Mouse (Mus musculus): ENCODE measurements around the gene Pcsk2. TPM values are rescaled to one million over a fixed set of nuclear protein-coding genes. Genes with fewer than 3 reads are reported as not detected.

The Pcsk2 gene
- polyA plus RNA-seq, 1 experiment from 2014 or later, result 0.92 TPM

- H3K27ac ChIP-seq, result no peak overlapping the region
- no peak overlapping the region for H3K4me3 ChIP-seq (replicated peaks; ENCODE audit: low read depth, low read length)
- WGBS, result 7% methylated on average over 4 of the region's 4 CpGs
- no peaks in the 10 kb centered on the region for H3K27me3 ChIP-seq (ENCODE audit: insufficient read depth, low read length)
- no peaks in the 10 kb centered on the region for H3K36me3 ChIP-seq (ENCODE audit: insufficient read depth, low read length)
- H3K4me2 ChIP-seq (ENCODE audit: low read length), result no peak overlapping the region
- H3K9me3 ChIP-seq (replicated peaks; ENCODE audit: low read length), result no peaks in the 10 kb centered on the region; the same call in 1 of the 2 replicates
- H3K4me1 ChIP-seq (replicated peaks; ENCODE audit: insufficient read depth, low read length), result no peaks in the 10 kb centered on the region
- DNase-seq (ENCODE audit: low spot score) (peak; percentile 68), ATAC-seq (replicated peaks; ENCODE audit: low FRiP score, low read depth) (no peak)
- H3K9ac ChIP-seq (ENCODE audit: low read depth, low read length), result no peak overlapping the region
- peak; percentile 77 for TF ChIP-seq CTCF (IDR thresholded peaks at IDR 0.05; ENCODE audit: low read depth)
Observed at GRCm38 (mm10) chr2:143776448-143776847, 230.5 kb downstream of the Pcsk2 start.

GRCm38 (mm10) chr2:143780310-143780709 is 234.4 kb downstream of the Pcsk2 start:
- no peak for ATAC-seq (replicated peaks; ENCODE audit: low FRiP score, low read depth)
- no peaks in the 10 kb centered on the region for H3K4me1 ChIP-seq (replicated peaks; ENCODE audit: insufficient read depth, low read length)
- WGBS, result 78% methylated on average over 2 of the region's 2 CpGs
- H3K36me3 ChIP-seq (ENCODE audit: insufficient read depth, low read length), result no peaks in the 10 kb centered on the region
- no peaks in the 10 kb centered on the region for H3K9me3 ChIP-seq (replicated peaks; ENCODE audit: low read length)
- TF ChIP-seq CTCF (IDR thresholded peaks at IDR 0.05; ENCODE audit: low read depth), result no peak
- no peak for DNase-seq (ENCODE audit: low spot score)
- H3K4me3 ChIP-seq (replicated peaks; ENCODE audit: low read depth, low read length), result no peak overlapping the region
- no peak overlapping the region for H3K4me2 ChIP-seq (ENCODE audit: low read length)
- no peaks in the 10 kb centered on the region for H3K27me3 ChIP-seq (ENCODE audit: insufficient read depth, low read length)
- no peak overlapping the region for H3K27ac ChIP-seq
- no peak overlapping the region for H3K9ac ChIP-seq (ENCODE audit: low read depth, low read length)

- Histone ChIP-seq H3K4me3 (replicated peaks; ENCODE audit: low read depth, low read length) (no peak overlapping the region), H3K9me3 (replicated peaks; ENCODE audit: low read length) (no peaks in the 10 kb centered on the region), H3K27me3 (ENCODE audit: insufficient read depth, low read length) (no peaks in the 10 kb centered on the region), H3K36me3 (ENCODE audit: insufficient read depth, low read length) (no peaks in the 10 kb centered on the region), H3K4me1 (replicated peaks; ENCODE audit: insufficient read depth, low read length) (no peaks in the 10 kb centered on the region), H3K4me2 (ENCODE audit: low read length) (no peak overlapping the region), H3K9ac (ENCODE audit: low read depth, low read length) (no peak overlapping the region), H3K27ac (no peak overlapping the region)
- TF ChIP-seq CTCF (IDR thresholded peaks at IDR 0.05; ENCODE audit: low read depth), result no peak
- ATAC-seq (replicated peaks; ENCODE audit: low FRiP score, low read depth), result no peak
- no peak for DNase-seq (ENCODE audit: low spot score)
- 77% methylated on average over 5 of the region's 5 CpGs for WGBS
Observed at GRCm38 (mm10) chr2:143789911-143790310, 244.0 kb downstream of the Pcsk2 start.

- no peaks in the 10 kb centered on the region for H3K4me1 ChIP-seq (replicated peaks; ENCODE audit: insufficient read depth, low read length)
- no peak for TF ChIP-seq CTCF (IDR thresholded peaks at IDR 0.05; ENCODE audit: low read depth)
- DNase-seq (ENCODE audit: low spot score), result no peak
Observed at GRCm38 (mm10) chr2:143795858-143796257, 249.9 kb downstream of the Pcsk2 start.

GRCm38 (mm10) chr2:143796335-143797013 is 250.5 kb downstream of the Pcsk2 start:
- H3K27ac ChIP-seq, result no peak overlapping the region
- H3K4me2 ChIP-seq (ENCODE audit: low read length), result no peak overlapping the region
- H3K9me3 ChIP-seq (replicated peaks; ENCODE audit: low read length), result no peaks in the 10 kb centered on the region
- 84% methylated on average over 4 of the region's 4 CpGs for WGBS
- ATAC-seq (replicated peaks; ENCODE audit: low FRiP score, low read depth), result no peak
- no peak for DNase-seq (ENCODE audit: low spot score)
- H3K4me1 ChIP-seq (replicated peaks; ENCODE audit: insufficient read depth, low read length), result no peaks in the 10 kb centered on the region
- TF ChIP-seq CTCF (IDR thresholded peaks at IDR 0.05; ENCODE audit: low read depth), result no peak
- H3K36me3 ChIP-seq (ENCODE audit: insufficient read depth, low read length), result no peaks in the 10 kb centered on the region
- no peaks in the 10 kb centered on the region for H3K27me3 ChIP-seq (ENCODE audit: insufficient read depth, low read length)
- H3K4me3 ChIP-seq (replicated peaks; ENCODE audit: low read depth, low read length), result no peak overlapping the region
- H3K9ac ChIP-seq (ENCODE audit: low read depth, low read length), result no peak overlapping the region

More at GRCm38 (mm10) chr2:143795858-143796257, 249.9 kb downstream of the Pcsk2 start:
- Histone ChIP-seq H3K9me3 (replicated peaks; ENCODE audit: low read length) (no peaks in the 10 kb centered on the region), H3K27me3 (ENCODE audit: insufficient read depth, low read length) (no peaks in the 10 kb centered on the region), H3K4me3 (replicated peaks; ENCODE audit: low read depth, low read length) (no peak overlapping the region), H3K36me3 (ENCODE audit: insufficient read depth, low read length) (no peaks in the 10 kb centered on the region), H3K4me2 (ENCODE audit: low read length) (no peak overlapping the region), H3K27ac (no peak overlapping the region), H3K9ac (ENCODE audit: low read depth, low read length) (no peak overlapping the region)
- WGBS, result 91% methylated on average over 4 of the region's 4 CpGs
- ATAC-seq (replicated peaks; ENCODE audit: low FRiP score, low read depth), result no peak

GRCm38 (mm10) chr2:143801097-143801496 is 255.1 kb downstream of the Pcsk2 start:
- DNase-seq (ENCODE audit: low spot score) (no peak), ATAC-seq (replicated peaks; ENCODE audit: low FRiP score, low read depth) (no peak)
- H3K27ac ChIP-seq, result no peak overlapping the region
- no peaks in the 10 kb centered on the region for H3K9me3 ChIP-seq (replicated peaks; ENCODE audit: low read length)
- H3K4me1 ChIP-seq (replicated peaks; ENCODE audit: insufficient read depth, low read length), result no peaks in the 10 kb centered on the region
- no peak overlapping the region for H3K9ac ChIP-seq (ENCODE audit: low read depth, low read length)
- no peaks in the 10 kb centered on the region for H3K27me3 ChIP-seq (ENCODE audit: insufficient read depth, low read length)
- H3K4me3 ChIP-seq (replicated peaks; ENCODE audit: low read depth, low read length), result no peak overlapping the region
- H3K4me2 ChIP-seq (ENCODE audit: low read length), result no peak overlapping the region
- 57% methylated on average over 5 of the region's 5 CpGs for WGBS
- no peaks in the 10 kb centered on the region for H3K36me3 ChIP-seq (ENCODE audit: insufficient read depth, low read length)
- TF ChIP-seq CTCF (IDR thresholded peaks at IDR 0.05; ENCODE audit: low read depth), result no peak
